Mouse (Mus musculus): Measurements from ENCODE around the gene Mfsd1.

- no peak for TF ChIP-seq TBP (conservative IDR thresholded peaks at IDR 0.05; ENCODE audit: low read depth, low read length)
- TF ChIP-seq POLR2A (IDR thresholded peaks at IDR 0.05; ENCODE audit: low read depth, low read length) = no peak
- no peak for TF ChIP-seq RAD21 (IDR thresholded peaks at IDR 0.05; ENCODE audit: low read depth, low read length)
- no peak for TF ChIP-seq POLR2AphosphoS2 (IDR thresholded peaks at IDR 0.05; ENCODE audit: low read depth, low read length)
- no peak for TF ChIP-seq ZMIZ1 (IDR thresholded peaks at IDR 0.05; ENCODE audit: low read depth, low read length)
- no peak for TF ChIP-seq NELFE (IDR thresholded peaks at IDR 0.05; ENCODE audit: low read depth, low read length)
- TF ChIP-seq CTCF (conservative IDR thresholded peaks at IDR 0.05 in 1 of 2, IDR thresholded peaks at IDR 0.05 in 1 of 2; ENCODE audit: low read depth in 2 of 2, low read length in 2 of 2) = no peak
- no peak for TF ChIP-seq EP300 (IDR thresholded peaks at IDR 0.05; ENCODE audit: low read length)
- TF ChIP-seq PAX5 (IDR thresholded peaks at IDR 0.05; ENCODE audit: low read length) = no peak
- no peak for TF ChIP-seq MAX (IDR thresholded peaks at IDR 0.05; ENCODE audit: low read length)
- TF ChIP-seq ZC3H11A (IDR thresholded peaks at IDR 0.05; ENCODE audit: low read depth, low read length) = no peak
- no peak for TF ChIP-seq MAFK (IDR thresholded peaks at IDR 0.05; ENCODE audit: insufficient replicate concordance, low read length)
- no peak for TF ChIP-seq BHLHE40 (IDR thresholded peaks at IDR 0.05; ENCODE audit: low read depth, low read length)
Measured at GRCm38 (mm10) chr3:67557718-67558354, 24.7 kb upstream of the Mfsd1 start.
